Mouse (Mus musculus) adrenal gland, adult 18-20 months (tissue): Measurements from ENCODE around the gene Aven. TPM values are rescaled to one million over a fixed set of nuclear protein-coding genes. Genes with fewer than 3 reads are reported as not detected.

Source experiments
- DNase-seq, 2 experiments: peaks; one replicate each; pipeline ENCODE4 v3.0.0; 2021 to 2022; ENCODE audit warnings: low spot score in 2 of 2
- total RNA-seq, 2 experiments: library from RNA; stranded (reverse); gene quantifications; 1 replicate in 1 of 2; 2 replicates in 1 of 2; pipeline ENCODE4 v1.2.3; 2021

Aven gene
- total RNA-seq, 2 experiments from 2014 or later: 17.9 to 19.6 TPM

DNA sequence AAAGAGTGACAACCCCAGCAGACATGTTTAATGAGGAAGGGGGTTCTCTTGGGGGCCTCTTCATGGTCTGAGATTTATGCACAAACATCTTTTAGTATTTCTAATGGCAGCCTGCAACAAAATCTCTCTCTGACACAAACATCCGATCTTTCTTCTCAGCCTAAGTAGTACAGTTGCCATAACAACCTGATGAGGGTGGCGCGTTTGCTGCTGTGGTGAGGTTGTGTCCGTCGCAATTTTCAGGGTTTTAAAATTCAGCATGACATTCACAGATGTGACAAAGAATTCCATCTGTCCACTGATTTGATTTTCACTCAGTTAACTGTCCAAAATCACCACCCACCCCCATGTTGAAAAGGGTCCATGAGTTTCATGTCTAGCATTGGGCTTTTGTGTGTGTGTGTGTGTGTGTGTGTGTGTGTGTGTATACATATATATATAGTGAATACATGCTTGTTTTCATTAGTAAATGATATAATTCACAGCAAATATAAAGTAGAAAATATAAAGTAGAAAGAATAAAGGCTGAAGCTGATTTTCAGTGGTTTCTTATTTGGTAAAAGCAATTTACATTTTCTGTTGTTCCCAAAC is 49.0 kb downstream of the Aven start:
- no peak for DNase-seq

GRCm38 (mm10) chr2:112556527-112556926 is 63.8 kb downstream of the Aven start:
- DNase-seq: no peak

DNA sequence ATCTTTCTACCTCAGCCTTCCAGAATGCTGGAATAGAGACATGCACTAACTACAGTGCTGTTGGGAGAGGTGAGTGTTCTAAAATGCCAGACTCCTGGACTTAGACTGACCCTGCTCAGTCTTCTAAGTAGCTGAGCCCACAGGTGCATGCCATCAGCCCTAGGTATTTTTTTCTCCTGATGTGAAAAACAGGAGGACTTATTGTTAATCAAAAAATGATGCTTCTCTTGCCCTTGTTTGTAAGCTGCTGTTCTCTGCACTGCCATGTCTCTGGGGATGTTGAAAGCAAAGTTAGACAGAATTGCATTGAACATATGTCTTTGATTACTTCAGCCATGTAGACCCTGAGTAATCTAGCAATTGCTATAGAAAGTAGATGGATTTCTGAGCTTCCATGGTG is 64.7 kb downstream of the Aven start:
- DNase-seq: no peak

GRCm38 (mm10) chr2:112561549-112561948 is 68.8 kb downstream of the Aven start:
- DNase-seq: no peak

GRCm38 (mm10) chr2:112565060-112565459 is 72.3 kb downstream of the Aven start:
- no peak for DNase-seq

DNA sequence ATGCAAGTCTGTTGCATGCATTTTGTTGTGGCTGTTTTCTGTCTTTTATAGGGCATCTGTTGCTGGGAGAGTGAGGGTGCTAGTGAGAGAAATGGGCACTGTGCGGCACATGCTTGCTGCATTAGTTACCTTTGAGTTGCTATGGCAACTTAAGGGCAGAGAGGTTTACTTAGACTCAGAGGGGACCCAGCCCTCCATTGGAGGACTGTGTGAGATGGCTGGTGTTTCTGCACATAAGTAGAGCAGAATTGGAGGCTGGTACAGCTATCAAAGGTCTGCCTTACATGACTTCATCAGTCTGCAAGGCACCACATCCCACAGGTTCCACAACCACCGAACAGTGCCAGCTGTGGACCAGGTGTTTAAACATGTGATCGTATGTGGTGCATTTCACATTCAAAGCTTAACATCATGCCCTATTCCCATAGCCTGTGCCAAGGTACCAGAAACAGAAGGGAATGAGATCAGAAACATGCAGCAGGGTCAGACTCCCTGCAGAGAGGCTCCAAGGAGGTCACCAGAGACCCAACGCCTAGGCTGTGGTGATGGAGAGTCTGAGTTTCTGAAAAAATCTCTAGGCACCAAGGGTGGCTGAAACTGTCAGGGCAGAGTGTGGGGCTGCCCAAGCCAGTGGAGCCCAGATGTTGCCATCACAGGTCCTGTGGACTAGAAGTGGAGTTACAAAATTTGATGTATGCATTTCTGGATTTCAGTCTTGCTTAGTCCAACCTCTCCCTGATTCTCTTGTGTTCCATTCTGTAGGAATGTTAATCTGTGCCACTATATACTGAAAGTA is 73.7 kb downstream of the Aven start:
- DNase-seq: no peak

- no peak for DNase-seq
These were observed 75.0 kb downstream of the Aven start for GRCm38 (mm10) chr2:112567786-112568185.

- no peak for DNase-seq
These were observed 98.2 kb downstream of the Aven start for GRCm38 (mm10) chr2:112590985-112591384.

- DNase-seq: no peak
These were observed 98.7 kb downstream of the Aven start for GRCm38 (mm10) chr2:112591451-112591871.

GRCm38 (mm10) chr2:112593322-112593721 is 100.6 kb downstream of the Aven start:
- DNase-seq: no peak

DNA sequence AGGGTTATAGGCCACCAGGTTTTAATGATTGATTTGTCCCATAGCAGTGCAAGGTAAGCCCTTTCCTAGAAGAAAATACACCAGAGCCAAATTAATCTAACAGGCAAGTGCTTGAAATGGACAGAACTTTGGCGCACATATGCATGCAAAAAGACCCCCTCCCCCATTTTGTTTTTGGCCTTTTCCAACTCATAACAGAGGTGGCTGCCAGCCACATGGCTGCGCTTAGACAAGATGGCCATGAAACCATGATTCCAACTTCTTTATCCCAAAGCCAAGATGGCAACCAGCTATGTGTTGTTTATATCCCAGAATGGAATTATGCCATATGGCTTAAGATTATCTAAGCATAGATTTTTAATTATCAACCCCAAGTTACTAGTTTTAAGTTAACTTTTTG is 101.0 kb downstream of the Aven start:
- DNase-seq: no peak

GRCm38 (mm10) chr2:112595807-112596206 is 103.0 kb downstream of the Aven start:
- DNase-seq: no peak

DNA sequence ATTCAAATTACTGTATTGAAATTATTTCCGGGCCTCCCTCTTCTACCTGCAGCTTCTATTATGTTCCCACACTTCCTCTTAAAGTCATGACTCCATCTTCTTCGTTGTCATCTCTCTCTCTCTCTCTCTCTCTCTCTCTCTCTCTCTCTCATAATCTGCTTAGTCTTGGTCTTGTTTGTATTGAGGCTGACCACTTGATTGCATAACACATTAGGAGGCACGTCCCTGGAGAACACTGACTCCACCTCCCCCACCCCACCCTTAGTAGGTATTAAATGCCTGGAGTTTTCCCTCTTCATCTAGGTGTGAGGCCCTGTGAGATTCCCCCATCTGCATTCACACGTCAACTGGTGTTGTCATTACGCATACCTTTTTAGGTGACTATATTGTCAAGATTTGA is 103.7 kb downstream of the Aven start:
- DNase-seq: no peak

GRCm38 (mm10) chr2:112597064-112597463 is 104.3 kb downstream of the Aven start:
- DNase-seq: no peak

GRCm38 (mm10) chr2:112600222-112600621 is 107.5 kb downstream of the Aven start:
- no peak for DNase-seq

- DNase-seq: no peak
These were observed 109.7 kb downstream of the Aven start for GRCm38 (mm10) chr2:112602487-112602886.

DNA sequence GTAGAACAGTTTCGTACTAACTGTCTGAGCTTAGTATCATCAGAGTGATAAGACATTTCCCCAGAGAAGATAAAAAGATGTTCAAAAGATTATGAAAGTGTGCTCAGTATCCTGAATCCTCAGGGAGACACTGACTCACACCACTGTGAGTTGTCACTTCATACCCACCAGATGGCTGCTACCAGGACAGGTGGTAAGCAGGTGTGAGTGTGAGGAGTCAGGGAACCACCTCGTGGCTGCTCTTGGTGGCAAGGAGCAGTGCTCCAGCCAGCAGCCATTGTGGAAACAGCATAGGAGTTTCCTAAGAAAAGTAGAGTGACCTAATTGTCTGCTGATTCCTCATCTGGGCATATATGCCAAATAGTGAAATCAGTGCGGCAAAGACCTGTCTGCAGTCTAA is 113.8 kb downstream of the Aven start:
- no peak for DNase-seq

DNA sequence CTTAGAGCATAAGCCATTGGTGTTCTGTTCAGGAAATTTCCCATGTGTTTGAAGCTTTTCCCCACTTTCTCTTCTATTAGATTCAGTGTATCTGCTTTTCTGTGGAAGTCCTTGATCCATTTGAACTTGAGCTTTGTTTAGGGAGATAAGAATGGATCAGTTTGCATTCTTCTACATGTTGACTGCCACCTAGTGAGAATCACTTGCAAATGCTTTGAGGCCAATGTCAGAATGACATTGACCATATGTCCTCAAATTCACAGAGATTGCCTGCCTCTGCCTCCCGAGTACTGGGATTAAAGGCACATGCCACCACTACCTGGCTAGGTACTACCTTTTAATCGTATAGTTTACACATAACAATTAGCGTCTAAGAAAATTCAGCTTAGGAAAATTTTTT is 119.9 kb downstream of the Aven start:
- no peak for DNase-seq

DNA sequence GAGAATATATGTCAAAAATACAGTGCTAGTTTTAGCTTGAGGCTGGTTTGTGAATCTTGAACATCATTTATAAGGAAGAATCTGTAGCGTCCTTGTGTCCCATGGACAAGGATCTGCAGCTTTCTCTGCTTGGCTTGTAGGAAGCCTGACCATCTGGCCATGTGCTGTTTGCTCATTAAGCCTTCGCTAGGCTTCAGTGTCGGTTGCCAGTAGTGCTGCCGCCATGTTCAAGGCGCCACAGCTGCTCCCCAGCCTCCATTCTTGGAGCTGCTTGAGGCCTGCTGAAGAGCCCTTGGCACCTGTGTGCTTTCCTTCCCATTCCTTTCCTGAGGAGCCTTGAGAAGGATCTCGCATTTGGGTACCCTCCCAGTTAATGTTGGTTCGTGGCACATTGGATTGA is 121.6 kb downstream of the Aven start:
- no peak for DNase-seq

DNA sequence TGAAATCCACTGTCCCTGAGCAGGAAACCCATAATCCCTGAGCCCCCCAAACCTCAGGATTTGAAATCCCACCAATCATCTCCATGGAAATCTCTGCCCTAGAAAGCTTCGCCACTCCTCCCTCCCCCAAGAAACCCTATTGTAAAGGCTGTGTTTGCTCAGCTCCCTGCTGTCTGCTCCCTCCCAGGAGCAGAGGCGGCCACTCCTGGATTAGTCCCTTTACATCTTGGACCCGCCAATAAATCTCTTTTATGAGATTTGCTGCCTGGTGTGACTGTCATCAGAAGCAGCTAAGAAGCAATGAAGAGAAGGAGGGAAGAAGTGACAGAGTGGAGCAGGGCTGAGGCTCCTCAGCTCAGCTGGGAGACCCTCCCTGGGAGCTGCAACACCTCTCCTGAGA is 124.4 kb downstream of the Aven start:
- DNase-seq: no peak

GRCm38 (mm10) chr2:112625156-112625555 is 132.4 kb downstream of the Aven start:
- no peak for DNase-seq

DNA sequence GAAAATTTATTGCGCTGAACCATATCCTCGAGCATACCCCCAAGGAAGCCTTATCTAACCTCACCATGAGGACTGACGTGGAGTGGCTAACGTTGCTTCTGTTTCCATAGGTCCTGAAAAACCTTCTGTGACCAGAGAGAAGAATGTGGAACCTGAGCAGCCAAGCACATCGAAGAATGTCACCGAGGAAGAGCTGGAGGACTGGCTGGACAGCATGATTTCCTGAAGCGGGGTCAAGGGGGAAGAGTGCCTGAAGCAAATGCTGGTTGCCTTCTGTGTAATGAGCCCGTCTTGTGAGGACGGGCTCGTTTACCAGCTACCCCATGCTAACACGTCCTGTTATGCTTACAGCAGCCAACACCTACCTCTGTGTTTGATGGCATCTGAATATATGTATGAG is 137.9 kb downstream of the Aven start:
- DNase-seq: no peak

- DNase-seq: no peak
These were observed 139.8 kb downstream of the Aven start for GRCm38 (mm10) chr2:112632536-112632935.
